Mouse (Mus musculus) inflammation-experienced regulatory T-cells, adult 6 months (primary cell): ENCODE data around the gene Ccdc92b. TPM values are rescaled to one million over a fixed set of nuclear protein-coding genes. Genes with fewer than 3 reads are reported as not detected.
A peak's percentile ranks its signal among the peaks of the same experiment; 100 is the strongest.

Source experiments
- ATAC-seq: one replicate; pipeline ENCODE4 v1.8.0; 2017
- polyA plus RNA-seq, 3 experiments: library from polyadenylated mRNA; unstranded; fragments of 100-300 nt; shearing (Covaris generic); gene quantifications; one replicate each; pipeline ENCODE4 v1.2.1; 2017

Gene Ccdc92b
- polyA plus RNA-seq, 3 experiments from 2014 or later: not detected

- ATAC-seq: no peak
Observed at GRCm38 (mm10) chr11:74613428-74613827, 6.0 kb upstream of the Ccdc92b start.

- ATAC-seq: no peak
Observed at GRCm38 (mm10) chr11:74615571-74615970, 3.8 kb upstream of the Ccdc92b start.

DNA sequence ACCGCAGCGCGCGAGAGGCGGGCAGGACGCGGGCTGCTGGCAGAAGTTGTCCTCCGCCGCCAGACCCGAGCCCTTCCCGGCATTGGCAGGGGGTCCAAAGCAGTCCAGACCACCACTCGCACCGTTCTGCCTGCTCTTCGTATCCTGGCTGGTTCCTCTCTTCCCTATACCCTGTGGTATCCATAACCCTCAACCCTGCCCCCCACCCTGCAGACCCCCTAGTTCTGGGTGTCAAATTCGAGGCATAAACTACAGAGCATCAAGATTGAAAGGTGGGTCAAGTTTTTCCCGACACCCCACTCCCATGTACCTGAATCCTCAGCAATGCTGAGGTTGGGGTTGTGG lies 523 bp downstream of the Ccdc92b start:
- ATAC-seq: no peak

- no peak for ATAC-seq
Observed at GRCm38 (mm10) chr11:74621974-74622669, 2.7 kb downstream of the Ccdc92b start.

GRCm38 (mm10) chr11:74623693-74624092 lies 4.3 kb downstream of the Ccdc92b start:
- no peak for ATAC-seq

GRCm38 (mm10) chr11:74625333-74625732 lies 5.9 kb downstream of the Ccdc92b start:
- no peak for ATAC-seq

- ATAC-seq: no peak
Observed at GRCm38 (mm10) chr11:74627481-74627880, 8.1 kb downstream of the Ccdc92b start.

GRCm38 (mm10) chr11:74631880-74632789 lies 12.7 kb downstream of the Ccdc92b start:
- no peak for ATAC-seq

DNA sequence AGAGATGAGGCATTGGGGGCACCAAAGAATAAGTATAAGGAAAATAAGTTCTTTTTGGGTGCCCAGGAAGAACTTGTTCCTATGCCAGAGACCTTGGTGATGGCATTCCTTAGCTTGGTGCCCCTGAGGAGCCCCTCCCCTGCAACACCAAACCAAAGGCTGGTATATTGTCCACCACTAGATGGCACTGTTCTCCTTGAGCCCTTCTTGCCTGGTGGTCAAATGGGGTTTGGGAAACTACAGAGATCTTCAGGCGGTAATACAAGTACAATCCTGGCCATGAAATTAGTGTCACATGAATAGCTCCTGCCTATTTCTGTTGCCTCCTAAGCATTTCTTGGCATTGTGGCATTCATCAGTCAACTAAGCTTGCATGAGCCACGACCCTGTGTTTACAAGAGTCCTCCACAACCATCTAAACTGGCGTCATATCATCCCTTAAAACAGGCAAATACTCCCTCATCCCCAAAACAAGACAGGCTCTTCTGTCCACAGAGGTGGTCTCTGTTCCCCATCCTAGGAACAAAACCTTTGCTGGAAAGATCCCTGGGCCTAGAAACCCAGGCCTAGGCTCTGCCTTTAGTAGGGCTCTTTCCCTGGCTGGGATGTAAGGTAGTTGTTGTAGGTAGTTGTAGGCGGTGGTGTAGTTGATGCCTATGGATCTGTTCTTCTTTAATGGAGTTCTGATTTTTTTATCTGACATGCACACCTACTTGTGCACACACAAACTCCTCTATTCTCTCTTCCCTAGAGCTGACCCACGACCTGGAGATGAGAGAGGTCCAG lies 15.3 kb downstream of the Ccdc92b start:
- no peak for ATAC-seq

GRCm38 (mm10) chr11:74637486-74637885 lies 18.1 kb downstream of the Ccdc92b start:
- no peak for ATAC-seq

GRCm38 (mm10) chr11:74637971-74638790 lies 18.8 kb downstream of the Ccdc92b start:
- ATAC-seq: peak; percentile 41

DNA sequence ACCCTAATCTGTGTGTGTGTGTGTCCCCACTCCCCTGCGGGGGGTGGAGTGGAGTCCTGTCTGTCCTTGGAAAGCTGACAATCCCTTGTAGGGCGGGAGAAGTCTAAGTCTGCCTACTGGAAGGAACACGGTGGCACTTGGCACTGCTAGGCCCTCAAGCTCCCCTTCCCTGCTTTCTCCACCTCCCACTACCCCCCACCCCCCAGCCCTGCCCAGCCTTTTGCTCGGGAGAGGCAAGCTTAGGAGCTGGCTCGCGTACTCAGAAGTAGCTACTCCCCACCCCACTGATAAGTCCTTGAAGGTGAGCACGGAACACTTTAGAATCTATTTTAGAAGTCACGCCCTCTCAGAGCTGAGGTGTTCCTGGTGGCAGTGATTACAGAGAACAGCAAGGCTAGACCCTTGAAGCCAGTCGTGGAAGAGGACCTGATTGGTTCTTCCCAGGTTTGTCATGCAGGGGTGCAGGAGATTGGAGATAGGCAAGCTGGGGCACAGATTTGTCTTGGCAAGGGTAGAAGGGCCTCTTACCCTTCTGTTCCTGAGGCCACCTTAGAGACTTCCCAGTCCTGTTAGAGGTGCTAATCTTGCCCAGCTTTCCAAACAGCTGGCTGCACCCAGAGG lies 19.5 kb downstream of the Ccdc92b start:
- ATAC-seq: no peak

DNA sequence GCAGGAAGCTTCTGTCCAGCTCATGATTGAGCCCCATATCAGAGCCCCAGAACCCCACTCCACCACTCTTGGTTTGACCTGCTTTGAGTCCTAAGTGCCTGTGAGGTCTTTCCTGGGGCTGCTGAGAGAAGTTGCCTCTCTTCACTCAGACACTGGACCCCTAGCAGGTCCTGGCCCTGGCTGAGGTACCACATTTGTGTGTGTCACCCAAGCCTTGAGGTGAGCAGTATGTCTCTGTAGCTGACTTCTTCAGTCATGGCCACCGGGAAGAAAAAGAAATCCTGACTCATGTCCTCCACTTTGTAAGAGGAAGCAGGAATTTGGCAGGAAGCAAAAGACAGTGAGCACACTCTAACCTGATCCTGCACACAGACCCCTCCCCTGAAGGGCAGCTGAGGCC lies 20.2 kb downstream of the Ccdc92b start:
- ATAC-seq: no peak

DNA sequence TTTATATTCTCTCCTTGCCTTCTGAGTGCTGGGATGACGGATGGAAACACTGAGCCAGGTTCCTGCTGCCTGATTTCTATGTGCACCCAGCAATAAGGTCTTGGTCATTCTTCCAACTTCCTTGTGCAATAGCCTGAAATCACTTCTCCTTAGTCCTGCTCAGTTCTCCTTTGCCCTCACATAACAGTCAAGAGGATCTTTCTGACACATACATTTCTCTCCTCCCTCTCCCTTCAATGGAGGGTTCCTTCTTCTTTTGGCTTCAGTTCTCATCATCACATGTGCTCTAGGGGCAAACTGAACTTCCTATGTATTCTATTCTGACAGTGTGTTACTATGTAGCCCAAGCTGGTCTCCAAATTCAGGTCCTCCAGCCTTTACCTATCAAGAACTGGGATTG lies 28.6 kb downstream of the Ccdc92b start:
- ATAC-seq: no peak

DNA sequence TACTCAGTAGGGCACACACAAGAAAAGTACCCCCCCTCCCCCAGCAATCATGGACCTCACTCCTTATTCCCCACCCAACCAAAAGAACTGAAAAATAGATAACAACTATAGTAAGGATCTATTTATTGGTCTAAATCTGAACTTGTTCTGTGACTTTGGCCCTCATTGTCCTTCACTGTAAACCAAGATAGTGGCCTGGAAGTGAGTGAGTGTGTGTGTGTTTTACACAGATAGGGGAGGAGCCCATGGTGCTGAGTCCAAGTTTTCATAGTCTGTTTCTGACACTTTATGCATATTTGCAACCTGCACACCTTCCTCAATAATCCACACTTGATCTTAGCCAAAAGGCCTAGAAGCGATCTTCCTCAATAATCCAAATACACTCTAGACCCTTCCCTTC lies 29.3 kb downstream of the Ccdc92b start:
- peak; percentile 3 for ATAC-seq

GRCm38 (mm10) chr11:74649095-74649646 lies 29.8 kb downstream of the Ccdc92b start, which contains the start of gene Cluh:
Gene Cluh, plus strand, starts transcription at chr11:74649495.
- ATAC-seq: peak; percentile 98

DNA sequence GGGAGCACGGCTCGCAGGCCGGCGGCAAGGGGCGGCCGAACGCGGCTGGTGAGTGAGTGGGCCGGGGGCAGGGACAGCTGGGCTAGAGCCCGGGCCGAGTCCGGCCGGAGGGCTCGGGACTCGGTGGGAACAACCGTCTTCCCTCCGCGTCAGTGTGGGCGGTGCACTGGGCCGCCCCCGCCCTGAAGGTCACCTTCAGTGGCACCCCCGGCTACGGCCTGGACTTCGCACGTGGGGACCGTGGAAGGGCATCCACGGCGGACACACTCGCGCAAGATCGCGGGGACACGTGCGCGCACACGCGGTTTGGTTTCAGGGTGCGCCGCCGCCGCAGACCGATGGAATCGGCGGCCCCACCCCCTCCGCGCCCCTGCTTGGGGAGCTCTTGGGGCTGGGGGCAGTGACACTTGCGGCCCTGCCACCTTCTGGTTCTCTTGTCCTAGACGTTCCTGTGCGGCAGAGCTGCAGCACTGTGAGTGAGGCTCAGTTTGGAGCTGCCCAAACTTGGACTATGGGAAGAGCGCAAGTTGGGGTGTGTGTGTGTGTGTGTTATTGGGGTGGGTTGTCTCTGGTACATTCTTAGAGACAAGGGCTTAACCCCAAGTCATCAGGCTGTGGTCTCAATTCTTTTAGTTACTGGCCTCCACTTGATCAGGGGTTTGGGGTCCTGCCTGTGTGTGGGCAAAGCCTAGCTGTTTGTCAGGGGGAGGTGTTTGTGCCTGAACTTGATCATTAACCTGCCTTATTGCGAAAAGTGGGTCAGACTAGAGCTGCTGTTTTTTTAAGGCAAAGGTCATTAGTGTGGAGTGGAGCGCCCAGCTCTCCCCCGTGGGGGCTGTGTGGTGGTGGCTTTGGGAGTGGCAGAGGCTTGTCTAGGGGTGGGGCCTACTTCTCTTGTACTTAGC lies 30.5 kb downstream of the Ccdc92b start:
- ATAC-seq: no peak

DNA sequence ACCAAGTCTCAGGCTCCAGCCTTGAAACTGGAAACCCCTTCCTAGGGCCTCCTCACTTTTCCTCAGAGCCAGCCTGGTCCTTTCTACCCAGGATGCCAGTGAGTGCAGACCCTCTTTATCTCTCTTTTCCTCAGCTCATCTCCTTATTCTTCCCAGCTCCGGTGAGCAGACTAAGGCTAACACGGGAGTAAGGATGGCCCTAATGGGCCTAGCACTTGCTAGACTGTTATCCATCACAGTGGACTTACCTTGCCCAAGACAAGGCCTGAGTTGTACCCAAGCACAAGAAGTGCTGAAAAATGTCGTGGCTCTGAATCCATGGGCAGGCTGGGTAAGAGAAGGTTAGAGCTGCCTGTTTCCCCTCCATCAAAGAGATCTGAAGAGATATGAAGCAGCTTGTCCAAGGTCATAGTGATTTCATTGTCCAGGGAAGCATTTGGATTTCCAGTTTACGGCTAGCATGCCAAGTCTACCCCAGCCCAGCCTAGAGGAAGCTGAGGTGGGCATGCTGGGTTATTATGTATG lies 31.2 kb downstream of the Ccdc92b start:
- ATAC-seq: no peak

DNA sequence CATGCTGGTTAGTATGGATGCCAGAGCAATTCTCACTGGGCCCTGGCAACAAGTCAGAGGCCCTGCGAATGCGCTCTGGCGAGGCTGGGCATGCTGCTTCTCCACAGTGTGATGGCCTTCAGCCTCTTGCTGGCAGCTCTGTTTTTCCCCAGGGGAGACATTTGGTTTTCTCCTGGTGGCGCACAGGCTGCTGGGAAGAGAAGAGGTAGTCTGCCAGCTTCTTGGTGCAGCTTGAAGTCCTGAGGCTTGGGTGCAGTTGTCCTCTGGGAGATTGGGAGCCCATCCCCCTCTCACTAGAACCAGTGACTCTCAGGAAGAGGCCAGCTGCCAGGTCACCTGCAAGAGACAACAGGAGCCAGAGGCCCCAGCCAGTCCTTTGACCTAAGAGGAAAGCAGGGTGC lies 33.4 kb downstream of the Ccdc92b start:
- ATAC-seq: no peak

DNA sequence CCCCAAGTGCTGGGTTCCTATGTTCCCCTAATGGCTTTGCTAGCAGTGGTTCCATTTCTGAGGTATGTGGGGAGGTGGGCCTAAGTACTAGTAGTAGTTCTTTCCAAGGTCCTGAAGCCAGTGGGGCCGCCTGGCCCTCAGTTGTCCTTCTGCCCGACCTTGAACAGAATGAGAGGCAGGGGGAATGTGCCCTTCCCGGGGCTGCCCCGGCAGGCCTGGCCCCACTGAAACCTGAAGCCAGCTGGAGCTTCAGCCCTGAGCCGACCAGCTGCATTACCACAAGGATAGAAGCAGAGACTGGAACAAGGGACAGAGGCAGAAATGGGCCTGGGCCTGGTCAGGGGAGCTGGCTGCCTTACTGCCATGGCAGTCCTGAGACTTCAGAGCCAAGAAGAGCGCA lies 34.0 kb downstream of the Ccdc92b start:
- no peak for ATAC-seq
